Mouse (Mus musculus) bone marrow macrophage, adult 2 months (primary cell): ENCODE measurements at regions not wholly inside any gene's neighbourhood (a gene's known extent, or its start where the extent isn't known, plus 50 kb on each side); places are given as distances from the start of the nearest gene placed in this dataset.

Experiments used
- H3K27ac ChIP-seq: 2 replicates; pipeline ENCODE4 v1.5.1; 2012; ENCODE audit warnings: low read depth, low read length; ENCODE audit not compliant: insufficient read depth
- H3K4me1 ChIP-seq: 2 replicates; pipeline ENCODE4 v1.6.1; 2012; ENCODE audit warnings: low read length; ENCODE audit not compliant: control insufficient read depth, insufficient read depth
- H3K4me3 ChIP-seq: 2 replicates; pipeline ENCODE4 v1.5.1; 2012; ENCODE audit warnings: mild to moderate bottlenecking, low read length, moderate library complexity; ENCODE audit not compliant: insufficient read depth
- CTCF ChIP-seq: IDR thresholded peaks from 2 replicates; pipeline ENCODE4 v1.5.1; 2012; ENCODE audit warnings: low read depth, mild to moderate bottlenecking, low read length, moderate library complexity
- POLR2A ChIP-seq: IDR thresholded peaks from 2 replicates; pipeline ENCODE4 v1.6.1; 2012; ENCODE audit warnings: mild to moderate bottlenecking, low read depth, low read length, borderline replicate concordance

DNA sequence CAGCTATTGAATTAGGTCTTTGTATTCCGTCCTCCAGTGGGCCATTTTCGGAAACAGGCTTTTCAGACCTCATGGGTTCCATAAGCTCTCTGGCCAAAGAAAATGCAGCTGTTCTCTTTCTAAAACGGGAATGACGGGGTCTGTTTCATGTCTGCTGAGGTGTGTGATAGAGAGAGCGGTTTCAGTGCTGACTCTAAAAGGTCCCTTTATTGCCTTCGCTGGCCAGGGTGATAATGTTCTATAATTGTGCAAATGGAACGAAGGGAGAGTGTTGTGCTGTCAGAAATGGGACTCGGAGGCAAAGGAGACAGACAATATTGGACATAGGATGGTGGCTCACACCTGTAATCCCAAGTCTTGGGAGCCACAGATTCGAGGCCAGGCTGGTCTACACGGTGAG lies 53.5 kb upstream of the Osbpl8 start:
- TF ChIP-seq CTCF (no peak), POLR2A (no peak)
- Histone ChIP-seq H3K4me3 (no peak overlapping the region), H3K4me1 (peaks cover 14% of the 10 kb centered on the region), H3K27ac (no peak overlapping the region)

DNA sequence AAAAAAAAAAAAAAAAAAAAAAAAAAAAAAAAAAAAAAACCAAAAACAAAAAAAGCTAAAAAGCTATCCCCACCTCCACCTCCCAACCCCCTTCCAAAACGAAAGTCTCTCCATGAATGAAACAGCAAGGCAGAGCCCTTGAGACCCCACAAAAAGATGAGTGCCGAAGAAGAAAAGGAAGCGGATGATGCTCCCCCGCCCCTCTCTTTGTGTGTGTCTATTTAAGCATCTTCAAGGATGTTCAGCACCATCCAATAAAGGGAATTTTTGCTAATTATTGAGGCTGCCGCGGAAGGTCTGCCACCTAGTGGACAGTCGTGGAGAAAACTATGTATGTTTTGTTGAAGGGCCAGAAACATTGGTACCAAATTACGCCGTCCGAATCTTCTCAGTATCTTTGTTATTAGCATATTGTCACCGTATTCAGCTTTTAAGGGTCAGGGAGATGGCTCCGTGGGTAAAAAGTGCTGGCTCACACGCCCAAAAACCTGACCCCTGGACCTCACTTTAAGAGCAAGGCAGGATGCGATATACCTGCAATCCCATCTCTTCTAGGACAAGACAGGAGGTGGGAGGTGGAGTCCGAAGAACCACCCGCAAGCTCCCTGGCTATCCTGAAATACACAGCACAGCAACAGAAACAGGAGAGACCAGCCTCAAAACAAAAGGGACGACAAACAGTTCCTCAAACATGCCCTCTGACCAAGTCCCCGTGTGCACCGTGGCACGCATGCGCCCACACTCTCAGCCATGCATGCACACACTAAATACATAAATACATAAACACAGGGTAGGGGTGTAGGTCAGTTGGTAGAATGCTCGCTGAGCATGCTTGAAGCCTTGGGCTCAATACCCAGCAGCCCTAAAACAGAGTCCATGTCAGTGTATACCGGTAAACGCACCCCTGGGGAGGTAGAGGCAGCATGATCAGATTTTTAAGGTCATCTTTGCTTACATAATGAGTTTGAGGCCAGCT lies 55.6 kb upstream of the Osbpl8 start:
- Histone ChIP-seq H3K27ac (no peak overlapping the region), H3K4me1 (peaks cover 14% of the 10 kb centered on the region), H3K4me3 (peak overlapping the region; percentile 29; the same call in 1 of the 2 replicates)
- 0 out of 2 replicates have a peak, but pooled peaks have one; percentile 38 for TF ChIP-seq CTCF
- TF ChIP-seq POLR2A, result no peak

DNA sequence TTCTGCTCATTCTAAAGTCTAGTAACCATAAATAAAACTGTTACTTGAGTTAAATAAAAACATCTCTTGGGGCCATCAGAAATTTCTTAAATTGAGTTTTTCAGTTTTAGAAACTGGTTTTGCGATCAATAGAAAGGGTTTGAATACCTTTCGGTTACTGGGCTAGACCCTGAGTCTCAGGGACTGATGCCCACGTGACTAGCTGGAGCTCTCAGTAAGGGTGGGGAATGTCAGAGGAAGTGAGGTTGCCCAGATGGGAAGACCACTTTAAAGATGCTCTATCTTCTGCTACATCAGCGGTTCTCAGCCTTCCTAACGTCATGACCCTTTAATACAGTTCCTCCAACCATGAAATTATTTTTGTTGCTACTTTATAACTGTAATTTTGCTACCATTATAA lies 56.7 kb upstream of the Osbpl8 start:
- H3K27ac ChIP-seq, result peak overlapping the region; percentile 52; the same call in 1 of the 2 replicates
- TF ChIP-seq CTCF, result no peak
- no peak for TF ChIP-seq POLR2A
- H3K4me3 ChIP-seq, result no peak overlapping the region
- peaks cover 19% of the 10 kb centered on the region for H3K4me1 ChIP-seq

DNA sequence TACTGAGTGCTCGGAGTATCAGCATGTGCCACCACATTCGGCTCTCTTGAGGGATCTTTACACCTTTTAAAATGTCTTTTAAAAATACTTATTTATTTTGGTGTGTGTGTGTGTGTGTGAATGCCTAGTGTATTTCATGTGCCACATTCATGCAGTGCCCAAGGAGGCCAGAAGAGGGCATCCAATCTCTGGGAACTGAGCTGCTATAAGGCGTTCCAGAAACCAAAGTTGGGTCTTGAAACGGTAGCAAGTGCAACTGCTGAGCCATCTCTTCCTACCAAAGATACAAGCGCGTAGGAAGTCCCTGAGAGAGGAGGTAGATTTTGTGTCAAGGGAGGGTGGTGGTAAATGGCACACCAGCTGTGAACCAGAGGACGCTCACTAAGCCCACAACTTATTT lies 57.2 kb upstream of the Osbpl8 start:
- Histone ChIP-seq H3K4me3 (no peak overlapping the region), H3K27ac (peak overlapping the region; percentile 52), H3K4me1 (peaks cover 19% of the 10 kb centered on the region)
- TF ChIP-seq POLR2A, result no peak
- peak; percentile 81 for TF ChIP-seq CTCF

DNA sequence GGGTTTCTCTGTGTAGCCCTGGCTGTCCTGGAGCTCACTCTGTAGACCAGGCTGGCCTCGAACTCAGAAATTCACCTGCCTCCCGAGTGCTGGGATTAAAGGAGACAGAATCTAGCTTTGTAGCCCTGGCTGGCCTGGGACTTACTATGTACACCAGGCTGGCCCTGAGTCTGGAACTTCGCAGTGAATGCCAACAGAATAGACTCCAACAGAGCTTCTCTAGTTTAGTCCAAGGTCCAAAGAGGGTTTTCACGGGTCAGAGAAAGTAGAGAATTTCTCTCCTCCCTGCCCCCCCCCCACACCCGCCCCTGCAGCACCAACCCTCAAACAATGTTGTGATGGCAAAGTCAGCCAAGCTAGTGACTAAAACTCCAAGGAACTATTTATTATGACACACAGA lies 58.1 kb upstream of the Osbpl8 start:
- H3K4me3 ChIP-seq, result no peak overlapping the region
- H3K27ac ChIP-seq, result no peak overlapping the region
- H3K4me1 ChIP-seq, result peaks cover 22% of the 10 kb centered on the region
- TF ChIP-seq CTCF (no peak), POLR2A (no peak)

DNA sequence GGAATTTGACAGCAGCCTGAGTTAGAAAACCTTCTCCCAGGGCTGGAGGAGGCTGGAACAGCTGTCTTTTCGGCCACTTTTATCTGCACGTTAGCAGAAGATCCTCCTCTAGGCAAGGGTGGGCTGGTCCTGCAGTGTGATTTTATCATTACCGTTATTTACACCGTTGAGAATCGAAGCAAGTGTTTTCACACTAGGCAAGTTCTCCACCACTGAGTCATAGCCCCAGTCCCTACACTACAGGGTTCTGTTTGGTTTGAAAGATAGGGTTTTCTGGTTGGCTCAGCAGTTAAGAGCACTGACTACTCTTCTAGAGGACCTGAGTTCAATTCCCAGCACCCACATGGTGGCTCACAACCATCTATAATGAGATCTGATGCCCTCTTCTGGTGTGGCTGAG lies 58.9 kb upstream of the Osbpl8 start:
- Histone ChIP-seq H3K4me1 (peaks cover 22% of the 10 kb centered on the region), H3K4me3 (no peak overlapping the region), H3K27ac (no peak overlapping the region)
- TF ChIP-seq CTCF, result no peak
- no peak for TF ChIP-seq POLR2A

DNA sequence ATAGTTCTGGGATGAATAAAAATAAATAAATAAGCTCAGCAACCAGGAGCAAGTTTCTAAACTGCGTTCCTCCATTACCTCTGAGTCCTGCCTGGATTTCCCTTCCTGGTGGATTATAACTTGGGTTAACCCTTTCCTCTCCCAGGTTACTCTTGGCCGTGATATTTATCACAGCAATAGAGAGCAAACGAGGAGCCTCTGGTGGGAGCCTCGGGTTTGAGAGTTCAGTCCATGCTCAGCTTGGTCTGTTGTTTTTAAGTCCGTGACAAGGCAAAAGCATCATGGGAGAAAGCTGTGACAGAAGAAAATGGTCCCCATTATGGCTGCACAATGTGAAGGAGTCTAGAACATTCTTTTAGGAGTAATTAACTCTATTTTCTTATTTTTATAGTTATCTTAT lies 61.0 kb upstream of the Osbpl8 start:
- TF ChIP-seq CTCF (no peak), POLR2A (no peak)
- Histone ChIP-seq H3K27ac (peak overlapping the region; percentile 63), H3K4me3 (peak overlapping the region; percentile 18), H3K4me1 (peaks cover 16% of the 10 kb centered on the region)

DNA sequence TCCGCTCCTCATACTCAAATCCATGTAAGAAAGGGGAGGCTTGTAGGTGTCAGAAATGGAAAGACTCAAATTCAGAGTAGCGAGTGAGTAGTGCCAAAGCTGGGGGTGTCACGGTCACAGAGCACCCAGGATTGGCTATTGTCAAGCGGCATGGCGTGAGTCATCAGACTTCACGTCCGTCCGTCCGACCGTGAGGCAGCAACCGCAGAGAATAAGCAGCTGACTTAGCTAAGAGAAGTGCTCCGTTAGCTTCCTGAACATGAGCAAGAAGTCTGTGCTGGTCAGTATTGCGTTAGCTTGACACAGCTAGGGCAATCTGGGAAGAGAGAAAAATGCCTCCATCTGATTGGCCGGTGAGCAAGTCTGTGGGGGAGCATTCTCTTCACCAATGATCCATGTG lies 61.5 kb upstream of the Osbpl8 start:
- TF ChIP-seq CTCF (no peak), POLR2A (no peak)
- peak overlapping the region; percentile 63 for H3K27ac ChIP-seq

DNA sequence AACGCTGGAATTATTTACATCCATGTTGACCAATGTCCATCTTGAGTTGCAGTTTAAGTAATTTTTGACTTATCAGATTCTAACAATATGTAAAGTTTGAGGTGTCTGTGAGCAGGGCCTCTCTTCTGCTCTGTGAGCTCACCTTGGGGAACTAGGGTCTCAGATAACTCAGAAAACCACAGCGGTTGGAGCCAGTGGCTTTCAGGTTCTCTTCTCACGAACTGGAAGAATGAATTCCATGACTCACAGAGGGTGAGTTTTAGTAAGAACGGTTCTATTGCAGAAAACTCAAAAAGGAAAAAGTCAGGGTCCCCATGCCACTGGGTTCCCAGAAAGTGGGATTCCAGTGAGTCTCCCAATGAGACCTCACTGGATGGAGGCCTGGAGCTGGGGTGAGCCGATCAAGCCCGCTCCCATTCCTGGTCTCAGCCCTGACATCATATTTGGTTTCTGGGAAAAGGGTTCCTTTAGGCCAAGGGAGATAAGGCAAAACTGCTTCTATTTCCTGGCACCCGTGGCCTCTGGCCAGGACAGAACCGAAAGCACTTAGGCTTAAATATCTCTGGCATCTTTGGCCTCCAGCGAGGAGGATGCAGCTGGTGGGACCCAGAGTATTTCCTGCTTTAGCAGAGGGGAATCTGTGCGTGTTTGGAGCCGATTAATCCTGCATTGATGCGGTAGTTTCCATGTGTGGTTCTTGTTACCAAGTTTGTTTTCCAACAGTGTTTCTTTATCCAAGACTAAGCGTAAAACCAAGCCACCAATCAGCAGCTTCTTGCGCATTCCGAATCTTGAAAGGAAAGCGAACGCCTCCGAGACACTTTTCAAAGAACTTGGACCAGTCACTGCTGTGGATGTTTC lies 62.4 kb upstream of the Osbpl8 start:
- Histone ChIP-seq H3K4me1 (peaks cover 8% of the 10 kb centered on the region), H3K27ac (peak overlapping the region; percentile 31), H3K4me3 (peak overlapping the region; percentile 53)
- no peak for TF ChIP-seq CTCF

More for the DNA sequence above, 61.5 kb upstream of the Osbpl8 start:
- H3K4me3 ChIP-seq, result peak overlapping the region; percentile 62
- H3K4me1 ChIP-seq, result peaks cover 14% of the 10 kb centered on the region
